Comparison of ENCODE assay signal across 16 mouse cellular contexts in the genomic region with DNA sequence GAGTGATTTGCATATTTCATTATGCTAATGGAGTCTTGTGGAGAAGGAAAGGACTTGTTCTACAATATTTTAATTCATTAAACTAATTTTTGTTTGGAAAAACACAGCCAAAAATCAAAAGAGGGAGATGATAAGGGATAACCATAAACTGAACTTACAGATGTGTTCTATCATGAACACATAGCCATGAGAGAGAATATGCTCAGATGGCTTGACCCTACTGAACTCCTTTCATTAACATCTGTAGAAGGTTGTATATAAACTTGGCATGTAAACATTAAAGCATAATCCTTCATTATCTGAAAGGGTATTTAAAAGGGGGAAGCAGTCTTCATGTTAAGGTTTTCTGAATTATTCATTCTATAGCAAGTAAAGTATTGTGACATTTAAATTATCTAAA.
"Had no signal": no experiment of that assay in that cellular context is flagged by ENCODE, and none has a peak within 500 bp of the region (broad histone marks: within the 10 kb centered on the region; RNA-seq: fewer than 3 reads in every experiment).

No protein-coding gene starts in this region.

- H3K4me2 ChIP-seq: neural tube, embryonic 13.5 days; neural tube, embryonic 15.5 days; stomach, embryonic 15.5 days had no signal

- H3K27ac ChIP-seq: neural tube, embryonic 13.5 days; neural tube, embryonic 15.5 days; stomach, embryonic 15.5 days; stomach, postnatal 0 days had no signal

- H3K4me1 ChIP-seq: neural tube, embryonic 13.5 days; neural tube, embryonic 15.5 days; stomach, embryonic 15.5 days had no signal

- H3K9ac ChIP-seq: neural tube, embryonic 13.5 days; neural tube, embryonic 15.5 days; stomach, embryonic 15.5 days had no signal

- DNase-seq: retina, postnatal 1 day; right cerebral cortex, adult 18-20 months; right cerebral cortex, postnatal 14 days; right cerebral cortex, postnatal 25 days; right cerebral cortex, postnatal 4 days; spleen, adult 18-20 months; thymus, adult 18-20 months; thymus, adult 2 months; thymus, postnatal 14 days; thymus, postnatal 25 days; thymus, postnatal 36 days; thymus, postnatal 4 days had no signal

- H3K9me3 ChIP-seq: neural tube, embryonic 13.5 days; neural tube, embryonic 15.5 days; stomach, embryonic 15.5 days had no signal

- H3K36me3 ChIP-seq: neural tube, embryonic 13.5 days; neural tube, embryonic 15.5 days; stomach, embryonic 15.5 days had no signal

- H3K4me3 ChIP-seq: neural tube, embryonic 13.5 days; neural tube, embryonic 15.5 days; stomach, embryonic 15.5 days had no signal

- H3K27me3 ChIP-seq: neural tube, embryonic 13.5 days; neural tube, embryonic 15.5 days; stomach, embryonic 15.5 days had no signal
